Mouse (Mus musculus): ENCODE results near the gene Kntc1.

Gene Kntc1

GRCm38 (mm10) chr5:123863934-123864333 lies 114.4 kb downstream of the Kntc1 start:
- in situ Hi-C loops (cut with MboI, MseI): no loop called here

GRCm38 (mm10) chr5:123865365-123865764 lies 115.8 kb downstream of the Kntc1 start, which contains the start of gene Hcar2:
Hcar2 (minus strand) TSS chr5:123865499.
- in situ Hi-C loops (cut with MboI, MseI): no loop called here

GRCm38 (mm10) chr5:123866457-123866856 lies 116.9 kb downstream of the Kntc1 start:
- in situ Hi-C loops (cut with MboI, MseI): no loop called here

- in situ Hi-C loops (cut with MboI, MseI): no loop called here
Measured at GRCm38 (mm10) chr5:123869615-123870014, 120.1 kb downstream of the Kntc1 start.
